Mouse (Mus musculus) lung, postnatal 0 days (tissue): Measurements from ENCODE around the gene Wdr86.

ENCODE experiments used
- CTCF ChIP-seq: IDR thresholded peaks from 2 replicates; pipeline ENCODE4 v1.5.1; 2016; ENCODE audit warnings: antibody characterized with exemption, mild to moderate bottlenecking
- EP300 ChIP-seq: IDR thresholded peaks from 2 replicates; pipeline ENCODE4 v1.6.1; 2016; ENCODE audit warnings: antibody characterized with exemption, mild to moderate bottlenecking, control low read depth

- TF ChIP-seq CTCF (no peak), EP300 (no peak)
These were observed 10.7 kb downstream of the Wdr86 start for GRCm38 (mm10) chr5:24719852-24720251.
